In genomic region chr3:96237904-96238511, GRCm38 (mm10) we compare ENCODE assay signal across 7 mouse cellular contexts. TPM values are rescaled to one million over a fixed set of nuclear protein-coding genes. Genes with fewer than 3 reads are reported as not detected.
A peak's percentile ranks its signal among the peaks of the same experiment; 100 is the strongest.
DNase-seq lines count a peak whose midpoint lies in the region; ATAC-seq and TF ChIP-seq lines count a peak whose summit lies in the region.

No protein-coding gene starts in this region.

- H3K4me2 ChIP-seq in embryonic facial prominence, embryonic 15.5 days (replicated peaks): peak overlapping the region; percentile 50
- peak overlapping the region; percentile 52 for H3K4me2 ChIP-seq in limb, embryonic 14.5 days (replicated peaks; ENCODE audit: low read depth, low read length, severe bottlenecking)
- peak overlapping the region; percentile 59 for H3K4me2 ChIP-seq in stomach, embryonic 14.5 days (replicated peaks; ENCODE audit: low read depth, low read length)

- 1% methylated on average over 12 of the region's 12 CpGs for WGBS in embryonic facial prominence, embryonic 15.5 days
- under 1% methylated on average over 12 of the region's 12 CpGs for WGBS in limb, embryonic 14.5 days
- 1% methylated on average over 12 of the region's 12 CpGs for WGBS in stomach, embryonic 14.5 days

- no peak for ATAC-seq in embryonic facial prominence, embryonic 15.5 days (ENCODE audit: insufficient number of reproducible peaks, low FRiP score, low TSS enrichment, low read depth)
- ATAC-seq in limb, embryonic 14.5 days (ENCODE audit: low FRiP score, low read depth): no peak
- no peak for ATAC-seq in stomach, embryonic 14.5 days (ENCODE audit: insufficient number of reproducible peaks, insufficient read depth, low FRiP score, low read depth)

- H3K4me3 ChIP-seq in embryonic facial prominence, embryonic 15.5 days (replicated peaks): peak overlapping the region; percentile 45
- H3K4me3 ChIP-seq in limb, embryonic 14.5 days (replicated peaks; ENCODE audit: low read length): peak overlapping the region; percentile 41
- H3K4me3 ChIP-seq in stomach, embryonic 14.5 days (ENCODE audit: low read depth, low read length): peak overlapping the region; percentile 32

- H3K9me3 ChIP-seq in embryonic facial prominence, embryonic 15.5 days (replicated peaks): no peaks in the 10 kb centered on the region
- no peaks in the 10 kb centered on the region for H3K9me3 ChIP-seq in limb, embryonic 14.5 days (ENCODE audit: control insufficient read depth, low read length)
- H3K9me3 ChIP-seq in stomach, embryonic 14.5 days (ENCODE audit: control insufficient read depth, low read depth, low read length): no peaks in the 10 kb centered on the region

- peak; percentile 83 for DNase-seq in 3134 (ENCODE audit: extremely low read depth, insufficient read length, low spot score)
- DNase-seq in 3T3-L1 (ENCODE audit: low read depth, low spot score): peak; percentile 81
- DNase-seq in limb, embryonic 14.5 days (ENCODE audit: low spot score): peak; percentile 32
- no peak for DNase-seq in lung, adult 18-20 months
- no peak for DNase-seq in cerebellum, adult 8-10 months

- H3K27ac ChIP-seq in embryonic facial prominence, embryonic 15.5 days (replicated peaks): peak overlapping the region; percentile 80
- H3K27ac ChIP-seq in limb, embryonic 14.5 days (replicated peaks; ENCODE audit: low read depth, low read length): peak overlapping the region; percentile 68
- H3K27ac ChIP-seq in stomach, embryonic 14.5 days (ENCODE audit: low read length): peak overlapping the region; percentile 59

- peak; percentile 45; the same call in 1 of the 2 replicates for TF ChIP-seq POLR2A in limb, embryonic 14.5 days (IDR thresholded peaks at IDR 0.05; ENCODE audit: borderline replicate concordance, extremely low read depth, insufficient read depth, insufficient read length)

- no peaks in the 10 kb centered on the region for H3K36me3 ChIP-seq in embryonic facial prominence, embryonic 15.5 days
- H3K36me3 ChIP-seq in limb, embryonic 14.5 days (ENCODE audit: control insufficient read depth, insufficient read depth, low read length): no peaks in the 10 kb centered on the region
- H3K36me3 ChIP-seq in stomach, embryonic 14.5 days (ENCODE audit: control insufficient read depth, insufficient read depth, low read length): no peaks in the 10 kb centered on the region

- peak overlapping the region; percentile 44 for H3K9ac ChIP-seq in embryonic facial prominence, embryonic 15.5 days
- H3K9ac ChIP-seq in limb, embryonic 14.5 days (ENCODE audit: low read depth, low read length, severe bottlenecking): peak overlapping the region; percentile 66
- H3K9ac ChIP-seq in stomach, embryonic 14.5 days (replicated peaks; ENCODE audit: low read depth, low read length): peak overlapping the region; percentile 65

- H3K27me3 ChIP-seq in embryonic facial prominence, embryonic 15.5 days: no peaks in the 10 kb centered on the region
- no peaks in the 10 kb centered on the region for H3K27me3 ChIP-seq in limb, embryonic 14.5 days (ENCODE audit: control insufficient read depth, insufficient read depth, low read length)
- H3K27me3 ChIP-seq in stomach, embryonic 14.5 days (ENCODE audit: control insufficient read depth, insufficient read depth, low read length): no peaks in the 10 kb centered on the region

- peaks cover 25% of the 10 kb centered on the region for H3K4me1 ChIP-seq in embryonic facial prominence, embryonic 15.5 days
- H3K4me1 ChIP-seq in limb, embryonic 14.5 days (ENCODE audit: control insufficient read depth, insufficient read depth, low read length): peaks cover 10% of the 10 kb centered on the region; the same call in 1 of the 2 replicates
- H3K4me1 ChIP-seq in stomach, embryonic 14.5 days (ENCODE audit: control insufficient read depth, insufficient read depth, low read length): peaks cover 9% of the 10 kb centered on the region

RNA-seq across cellular contexts. Expression of gene Hist2h3c2, which starts 0.9 kb away (rescaled TPM):
- 4.7 and 5.7 TPM in 2 replicates for polyA plus RNA-seq in embryonic facial prominence, embryonic 15.5 days (2015; fragmentation: Nextera tagmentation; extraction: Ambion mirVana)
- polyA plus RNA-seq in limb, embryonic 14.5 days (2012; rRNA removed): 74.4 and 95.3 TPM in 2 replicates
- polyA plus RNA-seq in limb, embryonic 14.5 days (2014; fragmentation: Nextera tagmentation; extraction: Ambion mirVana): 8.0 and 9.3 TPM in 2 replicates
- 4.9 and 6.2 TPM in 2 replicates for polyA plus RNA-seq in stomach, embryonic 14.5 days (2014; fragmentation: Nextera tagmentation; extraction: Ambion mirVana)

RNA-seq across cellular contexts. Expression of gene Hist2h2aa2, which starts 2.1 kb away (rescaled TPM):
- 76.7 and 79.1 TPM in 2 replicates for polyA plus RNA-seq in embryonic facial prominence, embryonic 15.5 days (2015; fragmentation: Nextera tagmentation; extraction: Ambion mirVana)
- 9.7 and 28.1 TPM in 2 replicates for polyA plus RNA-seq in limb, embryonic 14.5 days (2012; rRNA removed)
- polyA plus RNA-seq in limb, embryonic 14.5 days (2014; fragmentation: Nextera tagmentation; extraction: Ambion mirVana): 30.9 and 33.1 TPM in 2 replicates
- 54.1 and 54.7 TPM in 2 replicates for polyA plus RNA-seq in stomach, embryonic 14.5 days (2014; fragmentation: Nextera tagmentation; extraction: Ambion mirVana)

RNA-seq across cellular contexts. Expression of gene Hist2h2aa1, which starts 7.3 kb away (rescaled TPM):
- 25.9 and 30.4 TPM in 2 replicates for polyA plus RNA-seq in embryonic facial prominence, embryonic 15.5 days (2015; fragmentation: Nextera tagmentation; extraction: Ambion mirVana)
- 44.2 and 73.5 TPM in 2 replicates for polyA plus RNA-seq in limb, embryonic 14.5 days (2012; rRNA removed)
- polyA plus RNA-seq in limb, embryonic 14.5 days (2014; fragmentation: Nextera tagmentation; extraction: Ambion mirVana): 18.1 and 21.2 TPM in 2 replicates
- polyA plus RNA-seq in stomach, embryonic 14.5 days (2014; fragmentation: Nextera tagmentation; extraction: Ambion mirVana): 12.3 and 17.2 TPM in 2 replicates

RNA-seq across cellular contexts. Expression of gene Hist2h3c1, which starts 8.5 kb away (rescaled TPM):
- polyA plus RNA-seq in embryonic facial prominence, embryonic 15.5 days (2015; fragmentation: Nextera tagmentation; extraction: Ambion mirVana): 1.6 TPM in 1 of 2 replicates, not detected in the other
- polyA plus RNA-seq in limb, embryonic 14.5 days (2012; rRNA removed): not detected in 2 replicates
- 0.66 and 2.4 TPM in 2 replicates for polyA plus RNA-seq in limb, embryonic 14.5 days (2014; fragmentation: Nextera tagmentation; extraction: Ambion mirVana)
- 1.4 and 3.0 TPM in 2 replicates for polyA plus RNA-seq in stomach, embryonic 14.5 days (2014; fragmentation: Nextera tagmentation; extraction: Ambion mirVana)

RNA-seq across cellular contexts. Expression of gene Hist2h2be, which starts 17.1 kb away (rescaled TPM):
- 9.8 and 13.5 TPM in 2 replicates for polyA plus RNA-seq in embryonic facial prominence, embryonic 15.5 days (2015; fragmentation: Nextera tagmentation; extraction: Ambion mirVana)
- polyA plus RNA-seq in limb, embryonic 14.5 days (2012; rRNA removed): 8.5 TPM in 2 replicates
- polyA plus RNA-seq in limb, embryonic 14.5 days (2014; fragmentation: Nextera tagmentation; extraction: Ambion mirVana): 5.2 and 7.5 TPM in 2 replicates
- polyA plus RNA-seq in stomach, embryonic 14.5 days (2014; fragmentation: Nextera tagmentation; extraction: Ambion mirVana): 9.7 and 9.8 TPM in 2 replicates

Comparison
In these comparisons a context has a peak if more than half of its experiments do, and no peak if none do; other contexts are left out.
1. DNase-seq: peak in 3134 (single experiment), 3T3-L1 (single experiment) and limb, embryonic 14.5 days (single experiment); none in lung, adult 18-20 months (0 of 2) and cerebellum, adult 8-10 months (single experiment).
2. Peak in every context shown above with its lines, with median percentiles within 50 percentile points of each other: H3K27ac ChIP-seq, H3K4me2 ChIP-seq, H3K4me3 ChIP-seq and H3K9ac ChIP-seq.